Mouse (Mus musculus): Measurements from ENCODE around the gene Ms4a6c.

DNA sequence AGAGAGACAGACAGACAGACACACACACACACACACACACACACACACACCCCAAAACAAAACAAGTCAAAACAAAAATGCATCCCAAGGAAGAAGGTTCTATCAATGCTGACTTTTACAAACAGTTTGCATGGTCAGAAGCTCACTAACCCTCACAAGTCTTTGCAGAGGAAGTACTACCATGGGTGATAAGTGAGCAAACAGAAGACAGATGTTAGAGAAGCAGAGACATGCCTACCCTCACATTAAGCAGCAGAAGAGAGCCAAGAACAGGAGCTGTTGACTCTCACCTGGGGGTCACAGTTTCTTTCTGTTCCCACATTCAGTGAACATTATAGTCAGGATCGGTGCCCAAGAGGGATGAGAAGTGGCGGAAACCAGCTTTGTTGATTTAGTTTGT lies 10.5 kb downstream of the Ms4a6c start:
- TF ChIP-seq CTCF (conservative IDR thresholded peaks at IDR 0.05; ENCODE audit: insufficient read depth, insufficient read length, low read depth, low read length): no peak
- TF ChIP-seq POLR2A (IDR thresholded peaks at IDR 0.05; ENCODE audit: low read depth, low read length): no peak
